Mouse (Mus musculus): Measurements from ENCODE around the gene Psmb7.

DNA sequence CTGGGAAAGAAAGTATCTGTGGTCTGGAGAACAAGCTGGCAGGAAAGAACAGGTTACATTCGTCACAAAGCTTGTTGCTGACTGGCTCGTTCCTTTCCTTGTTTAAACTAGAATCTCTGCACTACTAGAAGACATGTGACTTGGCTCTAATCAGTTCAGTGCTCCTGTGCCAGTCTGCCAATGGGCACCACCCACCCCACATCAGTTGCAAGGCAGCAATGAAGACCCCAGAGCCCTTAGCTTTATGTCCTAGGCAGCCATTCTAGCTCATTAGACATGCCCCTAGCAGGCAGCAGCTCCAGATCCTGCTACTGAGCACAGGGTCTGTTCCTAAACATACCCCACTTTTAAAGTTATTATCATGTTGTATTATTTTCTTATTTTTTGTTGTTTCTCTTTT, 59.9 kb downstream of the Psmb7 start:
- no peak for TF ChIP-seq CTCF (IDR thresholded peaks at IDR 0.05; ENCODE audit: low read depth, low read length)
- no peak for TF ChIP-seq POLR2A (IDR thresholded peaks at IDR 0.05; ENCODE audit: extremely low read depth, insufficient read depth, low read length)
